Mouse (Mus musculus) limb, embryonic 14.5 days (tissue): ENCODE data around the gene Trim26. TPM values are rescaled to one million over a fixed set of nuclear protein-coding genes. Genes with fewer than 3 reads are reported as not detected.

Source experiments
- ATAC-seq: fragments of 200-750 bp; cut with Nextera tagmentation; 2 replicates; pipeline ENCODE4 v1.8.0; 2017; ENCODE audit warnings: low read depth, moderate number of reproducible peaks, moderate TSS enrichment; ENCODE audit not compliant: low FRiP score
- DNase-seq: peaks from one replicate; pipeline ENCODE4 v3.0.0-alpha.2; 2015; ENCODE audit warnings: low spot score
- H3K27ac ChIP-seq: fragments of 300-500 bp; sonication (generic); replicated peaks from 2 replicates; pipeline ENCODE4 v1.5.1; 2014; ENCODE audit warnings: low read depth, mild to moderate bottlenecking, low read length, moderate library complexity, mixed read lengths
- H3K27me3 ChIP-seq: fragments of 300-500 bp; sonication (generic); 2 replicates; pipeline ENCODE4 v1.6.1; 2014; ENCODE audit warnings: low read length, mixed read lengths; ENCODE audit not compliant: control insufficient read depth, insufficient read depth
- H3K36me3 ChIP-seq: fragments of 300-500 bp; sonication (generic); 2 replicates; pipeline ENCODE4 v1.6.1; 2014; ENCODE audit warnings: mild to moderate bottlenecking, low read length, moderate library complexity, mixed read lengths; ENCODE audit not compliant: control insufficient read depth, insufficient read depth
- H3K4me1 ChIP-seq: fragments of 300-500 bp; sonication (generic); 2 replicates; pipeline ENCODE4 v1.6.1; 2014; ENCODE audit warnings: antibody characterized with exemption, low read length, mixed read lengths; ENCODE audit not compliant: control insufficient read depth, insufficient read depth
- H3K4me2 ChIP-seq: fragments of 300-500 bp; sonication (generic); replicated peaks from 2 replicates; pipeline ENCODE4 v1.6.1; 2014; ENCODE audit warnings: low read depth, mild to moderate bottlenecking, low read length, moderate library complexity; ENCODE audit not compliant: severe bottlenecking
- H3K4me3 ChIP-seq: fragments of 300-500 bp; sonication (generic); replicated peaks from 2 replicates; pipeline ENCODE4 v1.5.1; 2014; ENCODE audit warnings: low read length
- H3K9ac ChIP-seq: fragments of 300-500 bp; sonication (generic); 2 replicates; pipeline ENCODE4 v1.6.1; 2014; ENCODE audit warnings: mild to moderate bottlenecking, low read depth, low read length, moderate library complexity; ENCODE audit not compliant: severe bottlenecking
- H3K9me3 ChIP-seq: fragments of 300-500 bp; sonication (generic); 2 replicates; pipeline ENCODE4 v1.6.1; 2016; ENCODE audit warnings: low read length; ENCODE audit not compliant: control insufficient read depth
- POLR2A ChIP-seq: fragments of 200-500 bp; IDR thresholded peaks from 2 replicates; pipeline ENCODE4 v1.8.0; 2012; ENCODE audit warnings: inconsistent platforms, mild to moderate bottlenecking, moderate library complexity, borderline replicate concordance; ENCODE audit not compliant: insufficient read depth, insufficient read length; ENCODE audit errors: extremely low read depth
- WGBS: fragments of 180-500 bp; shearing (Covaris S2); extraction: QIAGEN DNeasy Blood & Tissue Kit; methylation state at CpG from one replicate; pipeline ENCODE4 v1.1.7; 2014; 5-methylcytosine and 5-hydroxymethylcytosine counted together
- polyA plus RNA-seq, 2 experiments: library from polyadenylated mRNA; depleted of rRNA in 1 of 2; stranded (reverse) in 1 of 2; unstranded in 1 of 2; fragments of >200 nt; fragmentation: Nextera tagmentation in 1 of 2; extraction: Ambion mirVana in 1 of 2; gene quantifications; 2 replicates each; pipeline versions ENCODE4 v1.2.1 to v1.2.3; 2012 to 2014

Gene Trim26
- polyA plus RNA-seq, 2 experiments, result 33.9 to 43.5 TPM

DNA sequence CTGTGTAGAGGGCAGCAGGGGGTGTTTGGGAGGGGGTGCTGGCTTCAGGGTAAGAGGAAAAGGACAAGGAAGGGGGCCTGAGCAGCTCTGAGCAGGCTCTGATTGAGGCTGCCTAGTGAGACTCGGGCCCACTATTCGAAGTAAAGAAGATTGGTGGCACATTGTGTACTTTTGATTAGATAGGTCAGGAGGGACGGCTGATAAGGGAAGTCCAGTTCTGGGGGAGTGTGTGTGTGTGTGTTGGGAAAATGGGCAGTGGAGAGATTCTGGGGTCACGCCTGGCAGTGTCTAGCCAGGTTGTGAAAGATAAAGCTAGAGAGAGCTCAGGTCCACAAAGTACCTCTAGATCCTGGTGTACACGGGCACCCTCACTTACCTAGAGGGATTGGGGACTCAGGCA lies 14.7 kb downstream of the Trim26 start:
- 90% methylated on average over 5 of the region's 5 CpGs for WGBS
- no peak overlapping the region for H3K4me3 ChIP-seq
- H3K27ac ChIP-seq, result no peak overlapping the region
- H3K4me2 ChIP-seq, result no peak overlapping the region
- no peaks in the 10 kb centered on the region for H3K9me3 ChIP-seq
- ATAC-seq, result no peak
- TF ChIP-seq POLR2A, result no peak
- H3K36me3 ChIP-seq, result peaks cover 62% of the 10 kb centered on the region
- H3K9ac ChIP-seq, result no peak overlapping the region
- H3K4me1 ChIP-seq, result no peaks in the 10 kb centered on the region
- no peaks in the 10 kb centered on the region for H3K27me3 ChIP-seq
- DNase-seq, result no peak

- H3K4me1 ChIP-seq, result no peaks in the 10 kb centered on the region
- ATAC-seq (no peak), DNase-seq (no peak)
- WGBS, result 95% methylated on average over 3 of the region's 3 CpGs
- H3K27me3 ChIP-seq, result no peaks in the 10 kb centered on the region
- no peak overlapping the region for H3K27ac ChIP-seq
- no peak for TF ChIP-seq POLR2A
- no peak overlapping the region for H3K4me3 ChIP-seq
- peaks cover 94% of the 10 kb centered on the region for H3K36me3 ChIP-seq
- H3K9me3 ChIP-seq, result no peaks in the 10 kb centered on the region
- H3K4me2 ChIP-seq, result no peak overlapping the region
- H3K9ac ChIP-seq, result no peak overlapping the region
Measured at GRCm38 (mm10) chr17:36855484-36855883, 18.6 kb downstream of the Trim26 start.

GRCm38 (mm10) chr17:36856236-36856635 lies 19.3 kb downstream of the Trim26 start:
- no peak for TF ChIP-seq POLR2A
- Histone ChIP-seq H3K9me3 (no peaks in the 10 kb centered on the region), H3K4me2 (no peak overlapping the region), H3K4me1 (no peaks in the 10 kb centered on the region), H3K9ac (no peak overlapping the region), H3K4me3 (no peak overlapping the region), H3K27ac (no peak overlapping the region), H3K36me3 (peaks cover 86% of the 10 kb centered on the region), H3K27me3 (no peaks in the 10 kb centered on the region)
- ATAC-seq (no peak), DNase-seq (no peak)
- 94% methylated on average over 4 of the region's 4 CpGs for WGBS

- TF ChIP-seq POLR2A, result no peak
- H3K4me2 ChIP-seq, result no peak overlapping the region
- ATAC-seq (no peak), DNase-seq (no peak)
- no peak overlapping the region for H3K27ac ChIP-seq
- H3K4me3 ChIP-seq, result no peak overlapping the region
- H3K27me3 ChIP-seq, result no peaks in the 10 kb centered on the region
- H3K36me3 ChIP-seq, result peaks cover 67% of the 10 kb centered on the region
- no peaks in the 10 kb centered on the region for H3K4me1 ChIP-seq
- no peaks in the 10 kb centered on the region for H3K9me3 ChIP-seq
- 89% methylated on average over 3 of the region's 3 CpGs for WGBS
- H3K9ac ChIP-seq, result no peak overlapping the region
Measured at GRCm38 (mm10) chr17:36858181-36858580, 21.2 kb downstream of the Trim26 start.

GRCm38 (mm10) chr17:36861680-36862079 lies 24.7 kb downstream of the Trim26 start:
- no peak for DNase-seq

More at GRCm38 (mm10) chr17:36861680-36862079, 24.7 kb downstream of the Trim26 start:
- peaks cover 33% of the 10 kb centered on the region for H3K36me3 ChIP-seq
- H3K4me2 ChIP-seq, result no peak overlapping the region
- H3K27me3 ChIP-seq, result peaks cover 5% of the 10 kb centered on the region; the same call in 1 of the 2 replicates
- no peak for ATAC-seq
- no peak overlapping the region for H3K27ac ChIP-seq
- TF ChIP-seq POLR2A, result no peak
- no peak overlapping the region for H3K9ac ChIP-seq
- 37% methylated on average over 2 of the region's 2 CpGs for WGBS
- H3K4me1 ChIP-seq, result no peaks in the 10 kb centered on the region
- no peaks in the 10 kb centered on the region for H3K9me3 ChIP-seq
- no peak overlapping the region for H3K4me3 ChIP-seq
